8 mouse cellular contexts compared by ENCODE assay signal in the genomic region with DNA sequence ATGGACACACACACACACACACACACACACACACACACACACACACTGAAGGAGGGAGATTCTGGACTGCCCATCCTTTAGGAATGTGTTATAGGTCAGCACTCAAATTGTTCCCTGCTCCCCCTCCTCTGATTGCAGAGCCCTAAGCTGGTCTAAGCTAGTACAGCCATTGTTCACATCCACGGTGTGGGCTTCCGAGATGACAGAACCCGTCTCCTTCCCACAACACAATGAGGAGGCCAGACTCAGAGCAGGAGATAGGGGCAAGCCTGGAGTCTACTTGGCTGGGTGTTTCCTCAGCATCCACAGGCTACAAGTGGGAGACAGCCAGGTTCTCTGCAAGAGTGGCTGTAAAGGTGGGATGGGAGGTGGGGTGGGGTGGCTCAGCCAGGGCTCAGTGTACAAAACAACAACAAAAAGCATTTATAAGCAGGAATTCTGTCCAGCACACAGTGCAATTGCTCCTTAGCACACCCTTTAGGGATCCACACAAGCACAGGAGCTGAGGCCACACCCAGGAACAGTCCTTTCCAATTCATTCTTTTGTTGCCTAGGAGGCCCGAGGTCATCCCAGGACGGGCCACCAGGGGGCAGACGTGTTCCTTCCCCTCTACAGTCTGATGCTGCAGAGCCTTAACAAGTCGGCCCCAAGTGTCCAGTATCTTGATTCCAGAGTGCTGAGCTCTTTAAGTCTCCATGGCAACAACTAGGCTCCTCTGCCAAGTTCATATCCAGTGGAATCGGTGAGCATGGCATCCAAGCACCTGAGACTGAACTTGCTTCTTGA. TPM values are rescaled to one million over a fixed set of nuclear protein-coding genes. Genes with fewer than 3 reads are reported as not detected.
DNase-seq lines count a peak whose midpoint lies in the region; ATAC-seq and TF ChIP-seq lines count a peak whose summit lies in the region.

No protein-coding gene starts in this region.

- no peaks in the 10 kb centered on the region for H3K9me3 ChIP-seq in hindbrain, embryonic 16.5 days (ENCODE audit: control insufficient read depth, low read length)

- in situ Hi-C loops in Patski (cut with MboI; ENCODE audit: low pct_unique_long_range_greater_than_20kb), result no loop called here

- TF ChIP-seq CTCF in Patski (IDR thresholded peaks at IDR 0.05), result peak; percentile 91

- DNase-seq in Patski (ENCODE audit: low read depth, low spot score), result no peak
- DNase-seq in cerebellum, postnatal 25 days, result peak; percentile 78 to 85
- DNase-seq in gastrocnemius, adult 18-20 months (ENCODE audit: low spot score), result peak; percentile 94
- DNase-seq in left cerebral cortex, adult 11 months (ENCODE audit: low spot score), result peak; percentile 87
- DNase-seq in lung, postnatal 36 days, result peak; percentile 96
- peak; percentile 87 for DNase-seq in retina, postnatal 1 day
- DNase-seq in urinary bladder, adult 18-20 months (ENCODE audit: low spot score in 2 of 2), result peak; percentile 87 to 91

- no peak overlapping the region for H3K4me2 ChIP-seq in hindbrain, embryonic 16.5 days (ENCODE audit: low read length)

- CTCF ChIA-PET in Patski (lab: Charles Lee), result interaction anchor here (0.7 to 3.3 kb wide), 25 partner anchors 15 to 324 kb away, joined by 3 to 27 read pairs (median 4); partner anchors contain the start of gene Tnfrsf1b

- peaks cover 9% of the 10 kb centered on the region for H3K4me1 ChIP-seq in hindbrain, embryonic 16.5 days (ENCODE audit: control insufficient read depth, insufficient read depth, low read depth, low read length)

- H3K4me3 ChIP-seq in hindbrain, embryonic 16.5 days (ENCODE audit: low read length), result no peak overlapping the region

- H3K27ac ChIP-seq in hindbrain, embryonic 16.5 days (ENCODE audit: low read depth, low read length), result peak overlapping the region; percentile 9; the same call in 1 of the 2 replicates

- H3K9ac ChIP-seq in hindbrain, embryonic 16.5 days (ENCODE audit: low read depth, low read length), result no peak overlapping the region

- H3K27me3 ChIP-seq in Patski, result no peaks in the 10 kb centered on the region
- H3K27me3 ChIP-seq in hindbrain, embryonic 16.5 days (replicated peaks; ENCODE audit: control insufficient read depth, insufficient read depth, low read length), result no peaks in the 10 kb centered on the region

- 34% methylated on average over 8 of the region's 8 CpGs for WGBS in hindbrain, embryonic 16.5 days

- POLR2A ChIA-PET in Patski (lab: Charles Lee), result interaction anchor here (1.2 kb wide), 1 partner anchor 56 kb away, joined by 3 read pairs; no protein-coding TSS in a partner anchor

- ATAC-seq in Patski, result peak; percentile 75
- peak; percentile 96 for ATAC-seq in hindbrain, embryonic 16.5 days

- H3K36me3 ChIP-seq in hindbrain, embryonic 16.5 days (ENCODE audit: control insufficient read depth, insufficient read depth, low read length), result no peaks in the 10 kb centered on the region

RNA-seq across cellular contexts. Expression of gene Vps13d, which starts 19.4 kb away (rescaled TPM):
- 36.6 TPM for polyA plus RNA-seq in Patski (2021)
- total RNA-seq in gastrocnemius, adult 18-20 months (2021), result 10 to 100 TPM; 28.7 to 34.3 TPM
- 11.4 and 11.9 TPM in 2 replicates for polyA plus RNA-seq in hindbrain, embryonic 16.5 days (2015; fragmentation: Nextera tagmentation; extraction: Ambion mirVana)

RNA-seq across cellular contexts. Expression of gene Tnfrsf1b, which starts 32.5 kb away (rescaled TPM):
- 0.12 TPM for polyA plus RNA-seq in Patski (2021)
- 1 to 10 TPM; 1.5 to 2.9 TPM for total RNA-seq in gastrocnemius, adult 18-20 months (2021)
- polyA plus RNA-seq in hindbrain, embryonic 16.5 days (2015; fragmentation: Nextera tagmentation; extraction: Ambion mirVana), result 3.9 and 4.3 TPM in 2 replicates
